Mouse (Mus musculus) limb, embryonic 13.5 days (tissue): ENCODE measurements at regions not wholly inside any gene's neighbourhood (a gene's known extent, or its start where the extent isn't known, plus 50 kb on each side); places are given as distances from the start of the nearest gene placed in this dataset.

Source experiments
- ATAC-seq: fragments of 200-750 bp; cut with Nextera tagmentation; 2 replicates; pipeline ENCODE4 v1.8.0; 2017; ENCODE audit warnings: low read depth, moderate number of reproducible peaks, moderate TSS enrichment; ENCODE audit not compliant: low FRiP score
- H3K27ac ChIP-seq: fragments of 300-500 bp; sonication (generic); 2 replicates; pipeline ENCODE4 v1.5.1; 2015; ENCODE audit warnings: inconsistent platforms, mild to moderate bottlenecking, moderate library complexity
- H3K27me3 ChIP-seq: fragments of 300-500 bp; sonication (generic); 2 replicates; pipeline ENCODE4 v1.6.1; 2015; ENCODE audit warnings: mild to moderate bottlenecking, inconsistent platforms
- H3K36me3 ChIP-seq: fragments of 300-500 bp; sonication (generic); 2 replicates; pipeline ENCODE4 v1.6.1; 2015; ENCODE audit warnings: inconsistent platforms, mild to moderate bottlenecking, moderate library complexity
- H3K4me1 ChIP-seq: fragments of 300-500 bp; sonication (generic); 2 replicates; pipeline ENCODE4 v1.6.1; 2015; ENCODE audit warnings: inconsistent platforms
- H3K4me2 ChIP-seq: fragments of 300-500 bp; sonication (generic); replicated peaks from 2 replicates; pipeline ENCODE4 v1.6.1; 2015; ENCODE audit warnings: inconsistent platforms, mild to moderate bottlenecking, moderate library complexity
- H3K4me3 ChIP-seq: fragments of 300-500 bp; sonication (generic); 2 replicates; pipeline ENCODE4 v1.5.1; 2015; ENCODE audit warnings: moderate library complexity, mild to moderate bottlenecking, inconsistent platforms
- H3K9ac ChIP-seq: fragments of 300-500 bp; sonication (generic); 2 replicates; pipeline ENCODE4 v1.6.1; 2015; ENCODE audit warnings: mild to moderate bottlenecking, inconsistent platforms
- H3K9me3 ChIP-seq: fragments of 300-500 bp; sonication (generic); 2 replicates; pipeline ENCODE4 v1.6.1; 2016; ENCODE audit warnings: inconsistent platforms
- WGBS: fragments of 180-500 bp; shearing (Covaris S2); methylation state at CpG from one replicate; pipeline ENCODE4 v1.1.7; 2015; 5-methylcytosine and 5-hydroxymethylcytosine counted together

GRCm38 (mm10) chr8:113916649-113917048 lies 68.1 kb upstream of the Adamts18 start:
- H3K4me2 ChIP-seq, result no peak overlapping the region
- no peaks in the 10 kb centered on the region for H3K4me1 ChIP-seq
- WGBS, result 64% methylated on average over 3 of the region's 3 CpGs
- H3K27me3 ChIP-seq, result 0 out of 2 replicates have a peak, but pooled peaks cover 4% of the 10 kb centered on the region
- no peaks in the 10 kb centered on the region for H3K36me3 ChIP-seq
- no peaks in the 10 kb centered on the region; the same call in 1 of the 2 replicates for H3K9me3 ChIP-seq
- H3K4me3 ChIP-seq, result no peak overlapping the region
- H3K9ac ChIP-seq, result no peak overlapping the region
- H3K27ac ChIP-seq, result no peak overlapping the region
- ATAC-seq, result no peak

GRCm38 (mm10) chr8:113917197-113917596 lies 68.7 kb upstream of the Adamts18 start:
- no peaks in the 10 kb centered on the region for H3K36me3 ChIP-seq
- WGBS, result 20% methylated on average over 6 of the region's 6 CpGs
- 0 out of 2 replicates have a peak, but pooled peaks cover 4% of the 10 kb centered on the region for H3K27me3 ChIP-seq
- no peak overlapping the region for H3K9ac ChIP-seq
- no peaks in the 10 kb centered on the region for H3K4me1 ChIP-seq
- no peak overlapping the region for H3K4me2 ChIP-seq
- no peak overlapping the region for H3K4me3 ChIP-seq
- no peak overlapping the region for H3K27ac ChIP-seq
- ATAC-seq, result no peak
- no peaks in the 10 kb centered on the region; the same call in 1 of the 2 replicates for H3K9me3 ChIP-seq

GRCm38 (mm10) chr8:113920306-113920705 lies 71.8 kb upstream of the Adamts18 start:
- Histone ChIP-seq H3K9me3 (no peaks in the 10 kb centered on the region; the same call in 1 of the 2 replicates), H3K27ac (no peak overlapping the region), H3K4me2 (no peak overlapping the region), H3K36me3 (no peaks in the 10 kb centered on the region), H3K9ac (no peak overlapping the region), H3K4me1 (no peaks in the 10 kb centered on the region), H3K4me3 (no peak overlapping the region), H3K27me3 (0 out of 2 replicates have a peak, but pooled peaks cover 4% of the 10 kb centered on the region)
- no peak for ATAC-seq
- WGBS, result 72% methylated on average over 2 of the region's 2 CpGs

GRCm38 (mm10) chr8:113923381-113923780 lies 74.8 kb upstream of the Adamts18 start:
- Histone ChIP-seq H3K4me3 (no peak overlapping the region), H3K27me3 (no peaks in the 10 kb centered on the region), H3K4me2 (no peak overlapping the region), H3K36me3 (no peaks in the 10 kb centered on the region), H3K27ac (no peak overlapping the region), H3K9ac (no peak overlapping the region), H3K4me1 (no peaks in the 10 kb centered on the region), H3K9me3 (no peaks in the 10 kb centered on the region; the same call in 1 of the 2 replicates)
- ATAC-seq, result no peak
- WGBS, result 33% methylated on average over 3 of the region's 3 CpGs

- ATAC-seq, result no peak
- H3K36me3 ChIP-seq, result no peaks in the 10 kb centered on the region
- no peaks in the 10 kb centered on the region for H3K9me3 ChIP-seq
- H3K27me3 ChIP-seq, result no peaks in the 10 kb centered on the region
- 62% methylated on average over 3 of the region's 3 CpGs for WGBS
- H3K27ac ChIP-seq, result no peak overlapping the region
- no peak overlapping the region for H3K4me2 ChIP-seq
- H3K4me3 ChIP-seq, result no peak overlapping the region
- peaks cover 20% of the 10 kb centered on the region; the same call in 1 of the 2 replicates for H3K4me1 ChIP-seq
- no peak overlapping the region for H3K9ac ChIP-seq
Observed at GRCm38 (mm10) chr8:113953721-113954120, 105.2 kb upstream of the Adamts18 start.

- ATAC-seq, result no peak
- WGBS, result 67% methylated on average over 14 of the region's 14 CpGs
Observed at GRCm38 (mm10) chr8:113956439-113957043, 108.0 kb upstream of the Adamts18 start.

GRCm38 (mm10) chr8:113957821-113958220 lies 109.3 kb upstream of the Adamts18 start:
- H3K4me3 ChIP-seq, result no peak overlapping the region
- ATAC-seq, result no peak
- 78% methylated on average over 6 of the region's 6 CpGs for WGBS
- H3K4me2 ChIP-seq, result no peak overlapping the region
- H3K27ac ChIP-seq, result no peak overlapping the region
- H3K4me1 ChIP-seq, result peaks cover 20% of the 10 kb centered on the region; the same call in 1 of the 2 replicates
- H3K9ac ChIP-seq, result no peak overlapping the region
- no peaks in the 10 kb centered on the region for H3K36me3 ChIP-seq
- no peaks in the 10 kb centered on the region for H3K9me3 ChIP-seq
- H3K27me3 ChIP-seq, result no peaks in the 10 kb centered on the region; the same call in 1 of the 2 replicates

More at GRCm38 (mm10) chr8:113956439-113957043, 108.0 kb upstream of the Adamts18 start:
- Histone ChIP-seq H3K36me3 (no peaks in the 10 kb centered on the region), H3K4me1 (peaks cover 20% of the 10 kb centered on the region; the same call in 1 of the 2 replicates), H3K9me3 (no peaks in the 10 kb centered on the region), H3K27ac (no peak overlapping the region), H3K27me3 (no peaks in the 10 kb centered on the region; the same call in 1 of the 2 replicates), H3K4me2 (no peak overlapping the region), H3K4me3 (no peak overlapping the region), H3K9ac (no peak overlapping the region)

GRCm38 (mm10) chr8:113975810-113976209 lies 127.3 kb upstream of the Adamts18 start:
- Histone ChIP-seq H3K9ac (no peak overlapping the region), H3K4me3 (no peak overlapping the region), H3K27me3 (peaks cover 51% of the 10 kb centered on the region), H3K9me3 (peaks cover 10% of the 10 kb centered on the region), H3K27ac (no peak overlapping the region), H3K4me1 (no peaks in the 10 kb centered on the region), H3K36me3 (no peaks in the 10 kb centered on the region), H3K4me2 (no peak overlapping the region)
- ATAC-seq, result no peak
- WGBS, result 74% methylated on average over 5 of the region's 5 CpGs

GRCm38 (mm10) chr8:113976626-113977025 lies 128.1 kb upstream of the Adamts18 start:
- Histone ChIP-seq H3K4me1 (peaks cover 5% of the 10 kb centered on the region; the same call in 1 of the 2 replicates), H3K27ac (no peak overlapping the region), H3K36me3 (no peaks in the 10 kb centered on the region), H3K9ac (no peak overlapping the region), H3K27me3 (peaks cover 59% of the 10 kb centered on the region), H3K9me3 (peaks cover 8% of the 10 kb centered on the region), H3K4me3 (no peak overlapping the region), H3K4me2 (no peak overlapping the region)
- no peak for ATAC-seq
- WGBS, result 50% methylated on average over 4 of the region's 4 CpGs

GRCm38 (mm10) chr8:113977072-113977471 lies 128.5 kb upstream of the Adamts18 start:
- H3K4me2 ChIP-seq, result no peak overlapping the region
- peaks cover 5% of the 10 kb centered on the region; the same call in 1 of the 2 replicates for H3K4me1 ChIP-seq
- no peak overlapping the region for H3K4me3 ChIP-seq
- no peak overlapping the region for H3K27ac ChIP-seq
- 48% methylated on average over 4 of the region's 4 CpGs for WGBS
- peaks cover 8% of the 10 kb centered on the region for H3K9me3 ChIP-seq
- no peak for ATAC-seq
- no peaks in the 10 kb centered on the region for H3K36me3 ChIP-seq
- no peak overlapping the region for H3K9ac ChIP-seq
- H3K27me3 ChIP-seq, result peaks cover 64% of the 10 kb centered on the region

- Histone ChIP-seq H3K9me3 (peaks cover 8% of the 10 kb centered on the region), H3K36me3 (no peaks in the 10 kb centered on the region), H3K4me2 (no peak overlapping the region), H3K4me1 (peaks cover 5% of the 10 kb centered on the region; the same call in 1 of the 2 replicates), H3K27ac (no peak overlapping the region), H3K27me3 (peaks cover 79% of the 10 kb centered on the region), H3K4me3 (no peak overlapping the region), H3K9ac (no peak overlapping the region)
- ATAC-seq, result no peak
- 47% methylated on average over 9 of the region's 9 CpGs for WGBS
Observed at GRCm38 (mm10) chr8:113978946-113979345, 130.4 kb upstream of the Adamts18 start.

GRCm38 (mm10) chr8:113979837-113980236 lies 131.3 kb upstream of the Adamts18 start:
- Histone ChIP-seq H3K36me3 (no peaks in the 10 kb centered on the region), H3K9ac (no peak overlapping the region), H3K9me3 (peaks cover 8% of the 10 kb centered on the region), H3K27me3 (peaks cover 81% of the 10 kb centered on the region), H3K4me3 (no peak overlapping the region), H3K4me1 (peaks cover 5% of the 10 kb centered on the region; the same call in 1 of the 2 replicates), H3K27ac (no peak overlapping the region), H3K4me2 (no peak overlapping the region)
- WGBS, result 97% methylated on average over 5 of the region's 5 CpGs
- ATAC-seq, result no peak

- no peak overlapping the region for H3K4me3 ChIP-seq
- no peak for ATAC-seq
- H3K27ac ChIP-seq, result no peak overlapping the region
- H3K4me1 ChIP-seq, result peaks cover 19% of the 10 kb centered on the region
- 3% methylated on average over 1 of the region's 1 CpGs for WGBS
- no peak overlapping the region for H3K9ac ChIP-seq
- H3K9me3 ChIP-seq, result peaks cover 8% of the 10 kb centered on the region
- H3K36me3 ChIP-seq, result no peaks in the 10 kb centered on the region
- peaks cover 89% of the 10 kb centered on the region for H3K27me3 ChIP-seq
- no peak overlapping the region for H3K4me2 ChIP-seq
Observed at GRCm38 (mm10) chr8:113981339-113981738, 132.8 kb upstream of the Adamts18 start.
